Mouse (Mus musculus): ENCODE results near the gene Zfp704. TPM values are rescaled to one million over a fixed set of nuclear protein-coding genes. Genes with fewer than 3 reads are reported as not detected.

Zfp704 gene
- total and polyA plus RNA-seq, 3 experiments: 0.02 to 0.22 TPM; not detected in 1

DNA sequence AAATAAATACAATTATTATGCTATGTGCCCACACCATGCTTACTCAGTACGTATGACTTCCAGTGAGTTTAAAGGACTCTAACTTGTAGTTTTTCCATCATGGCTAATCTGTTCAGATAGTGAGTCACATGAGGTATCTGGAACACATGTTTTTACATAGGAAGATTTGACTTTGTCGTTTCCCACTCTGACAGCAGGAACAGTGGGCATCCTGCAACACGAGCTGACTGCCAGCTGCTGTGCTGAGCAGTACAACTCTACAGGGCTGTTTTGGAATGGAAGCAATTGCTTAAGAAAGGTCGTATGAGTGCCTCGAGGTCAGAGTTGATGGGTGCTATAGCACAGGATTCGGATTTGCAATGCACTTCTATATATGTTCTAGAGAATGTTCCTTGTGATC, 169.4 kb downstream of the Zfp704 start:
- H3K9me3 ChIP-seq (replicated peaks): no peaks in the 10 kb centered on the region
- no peaks in the 10 kb centered on the region for H3K27me3 ChIP-seq (ENCODE audit: insufficient read depth, low read length)
- ATAC-seq (ENCODE audit: extremely low read depth, insufficient number of reproducible peaks, low FRiP score, poor library complexity, severe bottlenecking): no peak
- H3K4me3 ChIP-seq (ENCODE audit: low read depth, low read length): no peak overlapping the region
- DNase-seq (ENCODE audit: low spot score): no peak
- H3K4me1 ChIP-seq (ENCODE audit: insufficient read depth, low read depth, low read length): no peaks in the 10 kb centered on the region
- no peaks in the 10 kb centered on the region for H3K36me3 ChIP-seq (replicated peaks)
- no peak for TF ChIP-seq CTCF (IDR thresholded peaks at IDR 0.05; ENCODE audit: low read depth, low read length)
- TF ChIP-seq TAL1 (conservative IDR thresholded peaks at IDR 0.05; ENCODE audit: low read depth, low read length): no peak
- TF ChIP-seq GATA1 (IDR thresholded peaks at IDR 0.05; ENCODE audit: borderline replicate concordance, low read length): no peak
- TF ChIP-seq GATA2 (IDR thresholded peaks at IDR 0.05; ENCODE audit: borderline replicate concordance, low read depth, low read length): no peak
- no peak for TF ChIP-seq POLR2AphosphoS5 (IDR thresholded peaks at IDR 0.05; ENCODE audit: insufficient replicate concordance, low read depth, low read length)

GRCm38 (mm10) chr3:9439619-9440286, 170.1 kb downstream of the Zfp704 start:
- no peak for TF ChIP-seq POLR2AphosphoS5 (IDR thresholded peaks at IDR 0.05; ENCODE audit: insufficient replicate concordance, low read depth, low read length)
- no peak for TF ChIP-seq TAL1 (conservative IDR thresholded peaks at IDR 0.05; ENCODE audit: low read depth, low read length)
- no peak for TF ChIP-seq GATA1 (IDR thresholded peaks at IDR 0.05; ENCODE audit: borderline replicate concordance, low read length)
- TF ChIP-seq CTCF (IDR thresholded peaks at IDR 0.05; ENCODE audit: low read depth, low read length): no peak
- TF ChIP-seq GATA2 (IDR thresholded peaks at IDR 0.05; ENCODE audit: borderline replicate concordance, low read depth, low read length): no peak
- Histone ChIP-seq H3K36me3 (replicated peaks) (no peaks in the 10 kb centered on the region), H3K4me1 (ENCODE audit: insufficient read depth, low read depth, low read length) (no peaks in the 10 kb centered on the region), H3K9me3 (replicated peaks) (no peaks in the 10 kb centered on the region), H3K4me3 (ENCODE audit: low read depth, low read length) (no peak overlapping the region), H3K27me3 (ENCODE audit: insufficient read depth, low read length) (no peaks in the 10 kb centered on the region)
- DNase-seq (ENCODE audit: low spot score) (no peak), ATAC-seq (ENCODE audit: extremely low read depth, insufficient number of reproducible peaks, low FRiP score, poor library complexity, severe bottlenecking) (no peak)

DNA sequence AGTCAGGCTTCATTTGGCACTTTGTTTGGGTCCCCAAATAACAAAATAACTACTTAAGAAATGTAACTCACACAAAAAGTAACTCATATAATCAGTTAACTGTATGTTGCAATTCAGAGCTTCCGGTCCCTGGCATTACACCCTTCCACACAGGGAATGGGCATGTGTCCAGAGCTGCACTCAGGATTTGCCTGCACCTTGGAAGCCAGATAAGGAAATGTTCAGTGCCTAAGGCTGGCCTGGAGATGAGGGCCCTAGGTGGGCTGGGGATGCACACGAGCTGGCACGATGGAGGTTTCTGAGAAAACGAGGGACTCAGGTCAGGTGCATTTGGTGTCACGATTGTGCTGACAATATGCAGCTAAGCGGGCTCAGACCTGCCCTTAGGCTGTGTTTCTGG, 173.6 kb downstream of the Zfp704 start:
- ATAC-seq (ENCODE audit: extremely low read depth, insufficient number of reproducible peaks, low FRiP score, poor library complexity, severe bottlenecking) (no peak), DNase-seq (ENCODE audit: low spot score) (no peak)
- no peaks in the 10 kb centered on the region for H3K9me3 ChIP-seq (replicated peaks)
- H3K4me3 ChIP-seq (ENCODE audit: low read depth, low read length): no peak overlapping the region
- H3K36me3 ChIP-seq (replicated peaks): no peaks in the 10 kb centered on the region
- no peaks in the 10 kb centered on the region for H3K27me3 ChIP-seq (ENCODE audit: insufficient read depth, low read length)
- TF ChIP-seq TAL1 (conservative IDR thresholded peaks at IDR 0.05; ENCODE audit: low read depth, low read length) (no peak), GATA2 (IDR thresholded peaks at IDR 0.05; ENCODE audit: borderline replicate concordance, low read depth, low read length) (no peak), CTCF (IDR thresholded peaks at IDR 0.05; ENCODE audit: low read depth, low read length) (no peak), GATA1 (IDR thresholded peaks at IDR 0.05; ENCODE audit: borderline replicate concordance, low read length) (no peak), POLR2AphosphoS5 (IDR thresholded peaks at IDR 0.05; ENCODE audit: insufficient replicate concordance, low read depth, low read length) (no peak)
- no peaks in the 10 kb centered on the region for H3K4me1 ChIP-seq (ENCODE audit: insufficient read depth, low read depth, low read length)

- Histone ChIP-seq H3K27me3 (ENCODE audit: insufficient read depth, low read length) (no peaks in the 10 kb centered on the region), H3K36me3 (replicated peaks) (peaks cover 3% of the 10 kb centered on the region), H3K4me1 (ENCODE audit: insufficient read depth, low read depth, low read length) (no peaks in the 10 kb centered on the region), H3K9me3 (replicated peaks) (no peaks in the 10 kb centered on the region), H3K4me3 (ENCODE audit: low read depth, low read length) (no peak overlapping the region)
- no peak for DNase-seq (ENCODE audit: low spot score)
- no peak for TF ChIP-seq CTCF (IDR thresholded peaks at IDR 0.05; ENCODE audit: low read depth, low read length)
- TF ChIP-seq GATA1 (IDR thresholded peaks at IDR 0.05; ENCODE audit: borderline replicate concordance, low read length): no peak
- TF ChIP-seq GATA2 (IDR thresholded peaks at IDR 0.05; ENCODE audit: borderline replicate concordance, low read depth, low read length): no peak
- no peak for TF ChIP-seq POLR2AphosphoS5 (IDR thresholded peaks at IDR 0.05; ENCODE audit: insufficient replicate concordance, low read depth, low read length)
- TF ChIP-seq TAL1 (conservative IDR thresholded peaks at IDR 0.05; ENCODE audit: low read depth, low read length): no peak
- ATAC-seq (ENCODE audit: extremely low read depth, insufficient number of reproducible peaks, low FRiP score, poor library complexity, severe bottlenecking): no peak
These were observed 175.3 kb downstream of the Zfp704 start for GRCm38 (mm10) chr3:9434394-9435175.

DNA sequence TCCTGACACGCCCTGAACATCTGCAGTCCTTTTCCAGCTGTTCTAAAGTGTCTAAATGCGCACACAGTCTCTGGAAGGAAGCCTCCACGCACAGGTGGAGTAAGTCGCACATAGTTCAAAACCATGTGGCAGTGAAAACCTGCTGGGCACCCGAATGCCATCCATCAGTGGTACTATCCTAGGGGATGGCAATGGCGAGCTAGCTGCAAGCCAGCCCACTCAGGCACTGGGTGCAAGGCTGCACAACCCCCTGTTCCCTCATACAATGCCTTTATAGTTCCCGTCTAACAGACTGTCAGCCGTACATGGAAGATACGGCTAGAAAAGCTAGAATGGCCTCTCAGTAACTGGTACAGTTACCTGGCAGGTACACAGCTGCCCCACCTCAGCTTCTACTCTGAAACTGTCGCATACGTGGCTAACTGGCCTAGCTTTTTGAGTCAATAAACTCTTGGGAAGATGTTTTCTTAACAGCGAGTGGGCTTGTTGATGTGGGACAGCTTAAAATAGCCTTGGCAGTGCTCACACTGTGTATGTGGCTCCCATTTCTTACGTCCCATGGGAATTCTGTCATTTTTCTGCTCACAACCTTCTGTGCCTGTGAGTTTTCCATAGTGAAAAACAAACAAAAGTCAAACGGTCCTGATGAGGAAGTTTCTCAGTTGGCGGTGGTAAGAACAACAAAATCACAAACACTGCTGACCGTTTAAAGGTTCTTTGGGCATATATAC, 176.9 kb downstream of the Zfp704 start:
- Histone ChIP-seq H3K27me3 (ENCODE audit: insufficient read depth, low read length) (no peaks in the 10 kb centered on the region), H3K9me3 (replicated peaks) (no peaks in the 10 kb centered on the region), H3K36me3 (replicated peaks) (peaks cover 5% of the 10 kb centered on the region), H3K4me1 (ENCODE audit: insufficient read depth, low read depth, low read length) (no peaks in the 10 kb centered on the region), H3K4me3 (ENCODE audit: low read depth, low read length) (no peak overlapping the region)
- TF ChIP-seq POLR2AphosphoS5 (IDR thresholded peaks at IDR 0.05; ENCODE audit: insufficient replicate concordance, low read depth, low read length) (no peak), TAL1 (conservative IDR thresholded peaks at IDR 0.05; ENCODE audit: low read depth, low read length) (no peak), GATA2 (IDR thresholded peaks at IDR 0.05; ENCODE audit: borderline replicate concordance, low read depth, low read length) (no peak), GATA1 (IDR thresholded peaks at IDR 0.05; ENCODE audit: borderline replicate concordance, low read length) (no peak), CTCF (IDR thresholded peaks at IDR 0.05; ENCODE audit: low read depth, low read length) (no peak)
- ATAC-seq (ENCODE audit: extremely low read depth, insufficient number of reproducible peaks, low FRiP score, poor library complexity, severe bottlenecking) (no peak), DNase-seq (ENCODE audit: low spot score) (no peak)

DNA sequence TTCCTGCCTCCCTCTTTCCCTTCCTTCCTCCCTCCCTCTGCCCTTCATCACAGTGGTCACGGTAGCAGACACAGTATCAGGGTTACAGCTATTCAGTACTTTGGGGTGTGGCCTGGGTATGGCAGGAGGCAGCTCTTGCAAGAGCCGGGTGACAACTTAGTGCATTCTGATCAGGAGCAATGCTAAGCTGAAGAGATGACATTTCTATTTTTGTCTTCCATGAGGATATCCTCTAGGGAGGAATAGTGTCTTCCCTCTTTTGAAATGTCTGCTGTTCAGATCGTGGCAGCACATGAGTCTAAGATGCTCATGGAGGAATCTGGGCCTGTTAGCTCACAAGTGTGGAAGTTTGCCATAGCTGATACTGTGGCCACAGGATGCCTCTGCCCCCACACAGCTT, 177.7 kb downstream of the Zfp704 start:
- no peaks in the 10 kb centered on the region for H3K4me1 ChIP-seq (ENCODE audit: insufficient read depth, low read depth, low read length)
- H3K4me3 ChIP-seq (ENCODE audit: low read depth, low read length): no peak overlapping the region
- H3K9me3 ChIP-seq (replicated peaks): no peaks in the 10 kb centered on the region
- H3K36me3 ChIP-seq (replicated peaks): peaks cover 5% of the 10 kb centered on the region
- H3K27me3 ChIP-seq (ENCODE audit: insufficient read depth, low read length): no peaks in the 10 kb centered on the region
- ATAC-seq (ENCODE audit: extremely low read depth, insufficient number of reproducible peaks, low FRiP score, poor library complexity, severe bottlenecking): no peak
- TF ChIP-seq GATA2 (IDR thresholded peaks at IDR 0.05; ENCODE audit: borderline replicate concordance, low read depth, low read length): no peak
- TF ChIP-seq GATA1 (IDR thresholded peaks at IDR 0.05; ENCODE audit: borderline replicate concordance, low read length): no peak
- TF ChIP-seq TAL1 (conservative IDR thresholded peaks at IDR 0.05; ENCODE audit: low read depth, low read length): no peak
- no peak for TF ChIP-seq CTCF (IDR thresholded peaks at IDR 0.05; ENCODE audit: low read depth, low read length)
- TF ChIP-seq POLR2AphosphoS5 (IDR thresholded peaks at IDR 0.05; ENCODE audit: insufficient replicate concordance, low read depth, low read length): no peak
- DNase-seq (ENCODE audit: low spot score): no peak

All from G1E (cell line).